Mouse (Mus musculus) heart, postnatal 25 days (tissue): ENCODE measurements around the gene Pde9a. TPM values are rescaled to one million over a fixed set of nuclear protein-coding genes. Genes with fewer than 3 reads are reported as not detected.

Source experiments
- DNase-seq: peaks from one replicate; pipeline ENCODE4 v3.0.0; 2022; ENCODE audit warnings: low spot score
- intact Hi-C: fragments of 180-260 bp; cut with DNase I; formaldehyde crosslinking; loops from one replicate; pipeline ENCODE4 v1.15.1; 2025
- total RNA-seq, 2 experiments: library from RNA; stranded (reverse); gene quantifications; 2 replicates each; pipeline ENCODE4 v1.2.3; 2021

The Pde9a gene
- total RNA-seq, 2 experiments from 2014 or later = 5.1 to 6.7 TPM

DNA sequence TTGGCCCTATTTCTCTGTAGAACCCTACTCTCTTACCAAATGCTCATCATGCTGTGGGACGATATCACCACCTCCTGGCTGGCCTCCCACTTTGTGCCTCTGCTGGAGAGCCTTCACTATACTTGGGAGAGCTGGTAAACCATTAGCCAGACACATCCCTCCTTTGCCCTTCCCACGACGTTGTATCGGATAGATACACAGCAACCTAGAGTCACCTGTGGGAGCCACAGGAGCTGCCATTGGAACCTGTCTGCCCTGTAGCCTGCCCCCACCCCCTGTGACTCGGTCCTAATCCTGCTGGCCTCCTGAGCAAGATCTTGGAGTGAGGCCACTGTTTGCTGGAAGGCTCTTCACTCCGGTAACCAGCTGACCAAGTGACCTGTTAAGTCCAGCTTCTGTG lies 2.7 kb upstream of the Pde9a start:
- intact Hi-C loops = no loop called here

DNA sequence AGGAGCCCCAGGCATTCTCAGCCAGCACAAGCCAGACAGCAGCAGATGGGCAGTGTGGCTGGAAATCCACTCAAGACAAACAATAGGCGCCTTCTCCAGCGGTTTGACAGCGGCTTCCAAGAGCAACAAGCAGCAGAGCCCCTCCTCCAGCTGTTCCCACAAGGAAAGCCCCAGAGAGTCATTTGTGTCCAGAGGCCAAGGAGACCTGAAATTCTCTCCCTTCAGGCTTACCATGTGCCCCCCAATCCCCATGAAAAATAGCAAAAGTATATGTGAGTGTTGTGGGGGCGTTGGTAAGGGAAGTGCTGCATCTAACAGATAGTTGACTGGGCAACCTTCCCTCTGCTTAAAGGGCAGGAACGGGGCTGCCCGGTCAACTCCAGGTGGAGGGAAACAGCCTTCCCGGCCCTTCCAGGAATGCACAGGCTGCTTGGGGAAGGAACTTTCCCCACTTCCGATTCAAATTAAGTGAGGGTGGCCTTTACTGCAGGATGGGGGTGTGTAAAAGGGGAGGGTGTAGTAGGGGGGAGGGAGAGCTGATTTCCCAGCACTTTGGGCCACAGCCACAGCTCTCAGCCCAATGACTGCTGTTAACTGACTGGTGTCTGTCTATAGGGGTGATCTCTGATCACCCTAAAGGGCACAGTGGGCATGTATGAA lies 912 bp upstream of the Pde9a start:
- DNase-seq = peak; percentile 64
- intact Hi-C loops = loop anchor here (5.0 kb wide), 1 partner anchor 42 kb away; no protein-coding TSS in a partner anchor

More for the DNA sequence above, 2.7 kb upstream of the Pde9a start:
- no peak for DNase-seq

DNA sequence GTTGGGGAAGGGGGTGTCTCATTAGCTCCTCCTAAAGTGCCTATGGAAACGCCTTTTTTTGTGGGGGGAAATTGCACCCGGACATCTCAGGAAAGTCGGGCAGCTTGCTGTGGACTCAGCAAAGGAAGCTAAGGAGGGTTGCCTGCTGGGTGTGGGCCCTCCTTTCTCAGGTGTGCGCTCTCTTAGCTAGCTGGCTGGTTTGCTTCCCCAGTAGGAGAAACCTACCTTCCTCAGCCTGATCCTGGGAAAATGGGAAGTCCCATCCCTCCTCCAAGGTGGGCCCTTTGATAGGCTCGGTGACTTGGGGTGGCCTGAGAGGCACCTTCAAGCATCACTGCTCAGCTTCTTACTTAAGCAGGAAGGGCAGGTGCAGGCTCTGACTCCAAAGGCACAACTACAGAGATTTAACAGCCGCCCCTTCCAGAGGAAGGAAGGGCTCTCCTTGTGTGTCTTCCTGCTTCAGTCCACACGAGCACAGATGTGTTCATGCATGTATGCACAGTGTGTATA lies 811 bp downstream of the Pde9a start:
- intact Hi-C loops = loop anchor here (5.0 kb wide), 1 partner anchor 40 kb away; no protein-coding TSS in a partner anchor
- DNase-seq = no peak

DNA sequence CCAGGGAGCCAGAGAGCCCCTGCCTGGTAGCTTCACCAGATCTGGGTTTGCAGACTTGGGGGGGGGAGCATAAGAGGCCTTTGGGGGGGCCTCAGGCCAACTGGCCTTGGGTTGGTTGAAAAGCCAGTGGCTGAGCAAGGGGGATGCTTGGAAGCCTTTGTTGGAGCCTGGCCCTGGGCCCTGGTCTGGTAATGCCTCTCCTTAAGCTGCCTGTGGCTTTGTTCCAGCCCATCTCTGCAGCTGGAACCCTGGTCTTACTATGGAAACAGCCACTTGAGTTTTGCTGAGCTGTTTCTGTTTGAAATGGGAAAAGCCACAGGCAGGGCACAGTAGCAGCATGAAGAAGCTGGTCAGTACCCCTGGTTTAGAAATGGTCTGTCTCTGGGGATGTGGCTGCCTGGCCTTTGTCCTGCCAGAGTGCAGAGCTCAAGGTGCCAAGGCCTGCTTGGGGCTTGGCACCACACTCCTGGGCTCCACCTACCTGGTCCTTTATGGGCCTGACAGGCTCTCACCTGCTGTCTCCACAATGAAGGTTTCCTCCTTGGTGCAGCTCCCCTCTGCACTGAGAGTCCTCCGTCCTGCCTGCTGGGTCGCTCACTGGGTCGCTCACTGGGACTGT lies 3.5 kb downstream of the Pde9a start:
- intact Hi-C loops = loop anchor here (5.0 kb wide), 1 partner anchor 38 kb away; no protein-coding TSS in a partner anchor
- DNase-seq = no peak

DNA sequence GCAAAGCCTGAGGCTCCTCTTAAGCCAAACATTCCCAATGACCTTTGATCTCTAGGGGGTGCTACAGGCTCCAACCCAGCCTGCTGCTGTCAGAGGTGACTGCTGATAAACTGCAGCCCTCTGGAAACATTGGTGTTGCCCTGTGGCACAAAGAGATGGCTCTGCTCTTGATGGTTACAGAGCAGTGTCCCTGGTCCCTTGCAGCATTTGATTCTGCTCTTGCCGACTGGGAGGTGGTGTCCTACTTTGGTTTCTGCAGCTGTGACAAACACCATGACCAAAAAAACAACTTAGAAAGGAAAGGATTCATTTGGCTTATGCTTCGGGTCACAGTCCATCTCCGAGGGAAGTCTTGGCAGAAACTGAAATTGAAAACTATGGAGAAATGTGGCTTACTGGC lies 5.5 kb downstream of the Pde9a start:
- DNase-seq = no peak
- intact Hi-C loops = no loop called here

DNA sequence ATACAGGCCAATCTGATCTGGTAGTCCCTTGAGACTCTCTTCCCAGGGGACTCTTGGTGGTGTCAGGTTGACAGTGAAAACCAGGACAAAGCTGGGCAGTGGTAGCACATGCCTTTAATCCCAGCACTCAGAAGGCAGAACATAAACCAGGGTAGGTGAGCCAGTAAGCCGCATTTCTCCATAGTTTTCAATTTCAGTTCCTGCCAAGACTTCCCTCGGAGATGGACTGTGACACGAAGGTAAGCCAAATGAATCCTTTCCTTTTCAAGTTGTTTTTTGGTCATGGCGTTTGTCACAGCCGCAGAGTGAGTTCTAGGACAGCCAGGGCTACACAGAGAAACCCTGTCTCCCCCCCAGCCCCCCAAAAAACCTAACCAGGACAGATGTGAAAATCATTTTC lies 6.0 kb downstream of the Pde9a start:
- no peak for DNase-seq
- intact Hi-C loops = no loop called here

DNA sequence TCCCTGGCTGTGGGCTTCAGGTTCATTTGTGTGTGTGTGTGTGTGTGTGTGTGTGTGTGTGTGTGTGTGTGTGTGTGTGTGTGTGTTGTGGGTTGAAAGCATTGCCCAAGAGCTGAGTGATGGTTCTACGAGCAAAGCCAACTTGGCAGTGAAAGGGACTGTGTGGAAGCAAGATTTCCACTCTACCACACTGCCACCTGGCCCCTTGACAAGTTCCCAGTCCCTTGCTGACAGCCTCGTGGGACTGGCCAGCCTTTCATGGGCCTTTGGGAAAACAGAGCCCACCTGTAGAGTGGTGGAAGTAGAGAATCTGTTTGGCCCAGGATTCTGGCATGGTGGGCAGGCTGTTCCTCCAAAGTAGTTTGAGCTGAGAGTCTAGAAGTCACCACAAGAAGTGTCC lies 7.8 kb downstream of the Pde9a start:
- intact Hi-C loops = no loop called here
- DNase-seq = no peak

DNA sequence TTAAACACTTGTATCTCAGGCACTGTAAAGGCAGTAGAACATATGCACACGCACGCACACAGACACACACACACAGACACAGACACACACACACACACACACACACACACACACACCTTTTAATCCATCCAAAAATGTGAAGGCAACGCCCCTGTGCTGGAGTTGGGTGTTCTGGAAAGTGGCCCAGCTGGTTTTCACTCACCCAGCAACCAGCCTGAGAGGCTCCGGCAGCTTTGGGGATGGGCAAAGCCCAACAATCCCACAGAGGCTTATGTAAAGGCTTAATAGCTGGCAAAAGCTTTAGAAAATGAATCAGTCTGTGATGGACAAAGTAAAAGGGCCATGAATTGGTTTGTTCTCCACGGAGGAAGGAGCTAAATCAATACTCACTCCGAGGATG lies 14.3 kb downstream of the Pde9a start:
- intact Hi-C loops = no loop called here
- DNase-seq = no peak

DNA sequence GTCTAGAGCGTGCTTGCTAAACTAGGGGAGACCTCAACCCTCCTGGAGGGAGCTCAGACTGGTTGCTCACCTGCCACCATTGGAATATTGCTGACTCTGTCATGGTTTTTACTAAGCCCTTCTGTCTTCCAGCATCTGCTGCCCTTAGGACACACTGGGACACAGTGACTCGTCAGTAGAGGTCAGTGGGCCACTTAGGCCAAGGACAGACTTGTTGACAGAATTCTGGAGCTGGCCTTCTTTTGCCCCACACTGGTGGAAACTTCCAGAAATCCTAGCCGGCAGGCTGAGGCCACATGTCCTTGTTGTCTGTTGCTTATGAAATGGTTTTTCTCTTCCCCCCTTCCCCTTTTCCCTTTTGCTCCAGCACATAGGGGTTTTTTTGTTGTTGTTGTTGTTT lies 15.2 kb downstream of the Pde9a start:
- no peak for DNase-seq
- intact Hi-C loops = no loop called here

DNA sequence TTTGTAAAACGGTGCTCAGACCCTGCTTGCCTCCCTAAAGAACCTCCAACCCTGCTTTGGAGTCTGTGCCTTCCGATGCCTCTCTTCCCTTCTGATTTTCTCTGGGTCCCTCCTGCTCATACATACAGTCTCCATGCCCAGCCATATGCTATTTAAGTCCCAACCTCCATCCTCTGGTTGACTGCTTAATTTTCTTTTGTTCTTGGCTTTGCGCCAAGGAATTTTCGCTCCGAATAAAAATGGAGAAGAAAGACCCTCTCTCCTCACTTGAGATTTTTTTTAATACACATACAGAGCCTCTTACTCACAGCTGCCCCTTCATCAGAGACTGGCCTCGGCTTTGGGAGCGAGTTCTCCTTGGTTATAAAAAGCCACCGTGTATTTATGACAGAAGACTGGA lies 16.7 kb downstream of the Pde9a start:
- intact Hi-C loops = no loop called here
- no peak for DNase-seq

DNA sequence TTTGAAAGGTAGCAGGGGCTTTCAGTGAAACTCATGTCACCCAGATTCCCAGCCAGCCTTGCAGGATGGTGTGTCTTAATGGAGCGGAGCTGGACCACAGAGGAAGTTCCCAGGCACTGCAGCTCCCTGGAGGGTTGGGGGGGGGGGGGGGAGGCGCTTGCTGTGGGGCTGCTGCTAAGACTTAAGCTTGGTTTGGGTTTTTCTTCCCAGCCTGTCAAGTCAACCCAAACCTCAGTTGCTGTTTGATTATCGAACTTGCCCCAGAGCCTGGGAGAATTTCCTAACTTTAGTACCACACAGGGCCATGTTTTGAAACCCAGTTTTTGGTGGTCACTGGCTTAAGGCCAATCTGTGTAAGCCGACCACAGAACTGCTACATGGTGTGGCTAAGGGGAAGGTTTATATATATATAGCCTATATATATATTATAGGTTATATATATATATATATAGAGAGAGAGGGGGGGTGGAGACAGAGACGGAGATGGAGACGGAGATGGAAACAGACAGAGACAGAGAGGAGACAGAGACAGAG lies 19.8 kb downstream of the Pde9a start:
- no peak for DNase-seq
- intact Hi-C loops = no loop called here

DNA sequence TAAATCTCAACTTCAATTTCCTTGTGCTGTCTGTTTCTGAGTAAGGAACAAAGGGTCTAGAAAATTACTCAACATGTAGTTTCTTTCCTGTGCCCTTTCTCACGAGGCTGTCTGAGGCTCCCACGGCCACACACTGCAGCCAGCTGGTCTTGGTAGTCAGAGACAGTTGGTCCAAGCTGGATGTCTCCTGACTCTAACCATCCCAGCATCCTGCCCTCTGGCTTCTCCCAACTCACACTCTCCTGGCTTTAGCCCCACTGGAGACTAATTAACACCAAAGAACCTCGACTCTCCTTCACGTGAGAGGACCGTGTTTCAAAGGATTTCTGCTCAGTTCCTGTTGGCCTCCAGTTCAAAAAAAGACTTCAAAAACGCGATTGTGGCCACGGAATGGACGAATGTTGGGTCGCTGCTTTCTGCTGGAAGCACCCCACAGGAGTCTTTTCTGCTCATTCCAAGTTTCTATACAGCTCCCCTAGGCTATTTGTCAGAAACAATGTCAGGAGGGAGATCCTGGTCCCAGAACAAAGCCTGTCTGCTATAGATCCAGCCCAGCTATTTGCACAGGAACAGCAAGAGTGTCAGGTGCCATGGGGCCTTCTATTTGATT lies 23.8 kb downstream of the Pde9a start:
- intact Hi-C loops = no loop called here

DNA sequence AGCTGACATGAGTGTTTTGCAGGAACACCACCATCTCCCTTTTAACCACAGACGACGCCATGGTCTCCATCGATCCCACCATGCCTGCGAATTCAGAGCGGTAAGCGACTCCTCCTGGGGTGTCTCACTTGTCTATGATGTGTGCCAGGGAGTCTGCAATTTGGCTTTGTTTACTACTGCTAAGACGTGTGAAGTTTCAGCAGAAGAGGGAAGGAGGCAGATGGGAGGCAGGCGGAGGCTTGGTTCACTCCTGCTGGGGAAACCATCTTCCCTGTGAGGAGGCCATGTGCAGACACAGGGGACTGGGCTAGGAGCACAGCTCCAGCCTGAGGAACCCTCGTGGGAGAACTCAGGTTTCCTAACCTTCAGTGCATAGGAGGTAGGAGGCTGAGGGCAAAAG lies 29.2 kb downstream of the Pde9a start:
- intact Hi-C loops = no loop called here
- DNase-seq = no peak

More for the DNA sequence above, 23.8 kb downstream of the Pde9a start:
- no peak for DNase-seq

DNA sequence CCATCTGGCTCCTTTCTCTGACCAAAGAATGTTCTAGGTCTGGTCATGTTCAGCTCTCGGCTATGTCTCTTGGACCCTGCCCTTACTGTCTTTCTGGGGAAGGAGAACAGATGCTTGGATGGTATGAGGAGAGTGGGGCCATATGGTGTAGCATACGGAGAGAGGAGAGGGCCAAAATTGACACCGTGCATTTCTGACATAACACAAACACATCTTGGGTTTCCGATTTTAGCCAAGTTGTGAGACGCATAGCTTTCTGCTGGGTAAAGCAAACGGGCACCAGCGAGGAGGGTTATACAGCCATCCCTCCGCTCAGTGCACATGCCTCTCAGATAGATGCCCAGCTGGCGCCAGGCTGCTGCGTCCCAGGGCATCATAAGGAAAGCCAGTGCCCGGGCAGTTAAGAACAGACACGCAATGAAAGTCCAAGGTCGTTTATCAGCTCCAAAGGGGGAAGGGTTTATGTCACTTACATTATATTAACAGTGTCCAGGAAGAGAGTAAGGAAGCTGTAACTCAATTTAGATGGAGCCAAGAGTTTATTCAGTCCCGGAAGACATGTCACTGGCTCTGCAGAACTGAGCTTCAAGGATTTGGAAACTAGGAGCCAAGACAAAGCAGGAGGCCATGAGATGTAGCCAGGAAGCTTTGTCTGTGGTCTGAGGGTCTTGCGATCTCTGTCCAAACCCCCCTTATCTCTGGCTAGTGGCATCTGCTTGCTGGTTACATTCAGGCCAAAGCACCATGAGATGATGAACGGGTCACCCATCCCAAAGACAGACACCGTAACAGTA lies 33.0 kb downstream of the Pde9a start:
- DNase-seq = no peak
- intact Hi-C loops = no loop called here

DNA sequence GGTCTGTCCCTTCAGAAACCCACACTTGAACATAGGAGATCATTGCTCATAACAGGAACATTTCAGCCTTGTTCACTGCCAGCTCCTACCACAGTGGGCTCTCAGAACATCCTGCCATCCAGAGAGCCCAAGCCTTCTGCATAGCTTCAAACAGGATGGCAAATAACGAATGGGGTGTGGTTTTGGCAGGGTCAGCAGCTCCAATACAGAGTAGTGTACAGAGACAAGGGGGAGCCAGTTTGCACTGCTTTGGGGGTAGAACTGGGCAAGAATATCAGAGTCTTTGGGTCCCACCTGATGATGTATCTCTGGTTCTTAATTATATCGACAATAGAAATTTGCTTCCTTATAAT lies 33.6 kb downstream of the Pde9a start:
- no peak for DNase-seq
- intact Hi-C loops = no loop called here

DNA sequence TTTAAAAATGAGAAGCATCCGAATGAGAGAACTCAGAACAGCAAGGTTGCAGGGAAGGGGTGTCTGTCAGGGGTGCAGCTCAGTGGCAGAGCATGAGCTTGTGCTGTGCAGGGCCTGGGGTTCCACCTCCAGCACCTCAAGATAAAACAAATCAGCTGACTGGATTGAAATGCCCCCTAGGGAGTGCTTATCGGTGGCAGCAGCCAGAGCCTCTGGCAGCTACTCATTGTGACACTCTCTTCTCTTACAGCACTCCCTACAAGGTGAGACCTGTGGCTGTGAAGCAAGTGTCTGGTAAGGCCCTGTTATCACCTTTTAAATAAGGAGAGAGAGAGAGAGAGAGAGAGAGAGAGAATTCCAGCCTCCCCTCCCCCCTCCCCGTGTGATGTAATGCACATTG lies 34.0 kb downstream of the Pde9a start:
- DNase-seq = no peak
- intact Hi-C loops = no loop called here

DNA sequence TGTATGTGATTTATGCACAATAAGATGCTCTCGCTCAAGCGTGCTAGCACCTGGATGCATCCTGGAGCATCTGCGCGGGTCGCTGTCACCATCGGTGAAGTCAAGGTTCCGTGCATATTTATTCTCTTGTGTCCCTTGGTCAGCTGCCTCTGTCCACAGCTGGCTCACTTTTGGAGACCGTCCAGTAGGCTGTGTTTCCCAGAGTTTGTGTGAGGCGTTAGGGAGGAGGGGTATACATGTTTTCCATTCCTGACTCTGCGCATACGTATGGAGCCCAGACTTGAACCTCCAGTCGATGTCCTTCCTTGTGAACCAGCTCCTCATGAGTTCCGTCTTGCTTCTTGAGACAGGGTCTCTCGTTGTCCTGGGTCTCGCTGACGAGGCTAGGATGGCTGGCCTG lies 34.6 kb downstream of the Pde9a start:
- intact Hi-C loops = no loop called here
- no peak for DNase-seq

DNA sequence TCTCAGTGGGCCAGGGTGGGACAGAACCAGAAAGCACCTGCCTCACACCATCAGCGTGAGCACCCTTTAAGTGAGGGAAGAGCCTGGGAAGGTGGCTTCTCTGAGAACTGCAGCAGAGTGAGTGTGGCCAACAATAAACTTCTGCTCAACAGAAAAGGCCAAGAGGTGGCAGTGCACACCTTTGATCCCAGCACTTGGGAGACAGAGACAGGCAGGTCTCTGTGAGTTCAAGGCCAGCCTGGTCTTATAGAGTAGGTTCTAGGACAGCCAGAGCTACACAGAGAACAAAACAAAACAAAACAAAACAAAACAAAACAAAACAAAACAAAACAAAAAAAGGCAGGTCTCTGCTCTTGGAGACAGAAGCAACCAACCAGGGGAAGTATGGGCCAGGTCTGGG lies 36.4 kb downstream of the Pde9a start:
- intact Hi-C loops = no loop called here

DNA sequence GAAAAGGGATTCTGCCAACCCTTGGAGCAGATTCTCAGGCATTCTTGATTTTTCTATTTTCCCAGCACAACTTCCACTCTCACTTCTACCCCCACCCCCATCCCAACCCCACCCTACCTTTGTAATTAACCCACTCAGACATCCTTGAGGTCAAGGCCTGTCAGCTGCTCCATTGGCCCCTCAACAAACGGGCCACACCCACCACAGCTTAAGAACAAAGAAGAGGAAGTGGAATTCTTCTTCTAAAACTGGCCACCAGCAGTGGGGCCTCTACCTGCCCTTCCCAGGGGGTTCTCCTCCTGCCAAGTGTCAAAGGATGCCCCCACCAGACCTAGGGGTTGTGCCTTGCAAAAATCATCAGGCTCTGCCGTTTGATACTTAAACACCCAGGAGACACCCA lies 37.0 kb downstream of the Pde9a start:
- DNase-seq = no peak
- intact Hi-C loops = no loop called here

More for the DNA sequence above, 36.4 kb downstream of the Pde9a start:
- no peak for DNase-seq

DNA sequence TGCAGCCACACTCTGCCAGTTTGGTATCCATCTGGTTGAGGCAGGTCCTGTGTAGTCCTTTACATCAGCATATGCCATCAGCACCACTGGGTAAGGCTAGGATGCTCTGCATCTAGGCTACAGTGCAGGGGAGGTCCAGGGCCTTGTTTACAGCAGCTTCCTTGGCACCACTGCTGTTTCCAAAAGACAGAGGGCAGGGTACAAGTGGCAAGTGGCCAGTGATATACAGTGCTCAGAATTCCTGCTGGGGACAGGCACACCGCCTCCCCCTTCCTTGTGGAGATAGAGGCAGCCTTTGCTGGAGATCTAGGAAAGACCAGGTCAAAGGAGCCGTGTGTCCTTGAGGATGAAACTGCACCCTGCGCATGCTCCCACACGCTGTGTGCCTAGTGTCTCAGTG lies 38.3 kb downstream of the Pde9a start:
- DNase-seq = no peak
- intact Hi-C loops = no loop called here
